Mouse (Mus musculus) embryo, embryonic 11.5 days (tissue): ENCODE data around the gene C7.
"Not testable (repeated sequence)": the region's sequence is repeated elsewhere in the genome, so short reads cannot be mapped to it uniquely, and the experiment has no call there.

Experiments used
- DNase-seq: peaks from one replicate; pipeline ENCODE4 v3.0.0-alpha.2; 2012; ENCODE audit warnings: low read depth, low spot score

C7 gene

DNA sequence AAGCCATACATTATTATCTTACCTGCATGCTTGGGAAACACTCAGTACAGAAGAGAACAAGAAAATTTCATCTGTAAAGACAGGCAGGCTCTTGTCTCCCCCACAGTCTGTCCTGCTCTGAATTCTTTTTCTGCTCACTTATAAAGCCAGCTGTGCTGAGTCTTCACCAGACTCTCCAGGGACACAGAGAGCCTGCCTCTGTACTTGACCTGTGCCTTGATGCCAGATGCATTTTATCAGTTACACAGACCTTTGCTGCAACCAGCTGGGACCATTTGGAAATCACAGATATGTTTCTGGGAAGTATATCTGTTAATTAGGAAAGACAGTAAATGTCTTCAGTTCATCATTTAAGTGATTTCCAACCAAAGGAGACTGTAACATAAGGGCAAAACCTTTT lies at the start of gene C7:
C7 (minus strand) TSS at position 106 of the 400 bp plus-strand sequence.
- DNase-seq = no peak

DNA sequence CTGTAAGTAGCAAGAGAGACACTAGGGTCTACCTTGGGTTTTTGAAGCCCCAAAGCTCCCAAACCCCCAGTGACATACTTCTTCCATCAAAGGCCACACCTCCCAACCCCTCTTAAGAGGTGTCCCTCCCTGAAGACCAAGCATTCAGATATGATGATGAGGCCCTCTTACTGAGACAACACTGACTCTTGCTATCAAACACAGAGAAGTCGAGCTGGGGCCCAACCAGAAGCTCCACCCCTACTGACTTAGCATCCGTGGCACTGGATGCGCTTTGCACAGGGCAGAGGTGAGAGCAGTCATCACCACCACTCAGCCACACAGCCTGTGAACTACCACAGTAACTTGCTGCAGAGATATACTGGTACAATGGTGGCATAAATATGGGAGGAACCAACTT lies 49.1 kb upstream of the C7 start:
- no peak for DNase-seq

DNA sequence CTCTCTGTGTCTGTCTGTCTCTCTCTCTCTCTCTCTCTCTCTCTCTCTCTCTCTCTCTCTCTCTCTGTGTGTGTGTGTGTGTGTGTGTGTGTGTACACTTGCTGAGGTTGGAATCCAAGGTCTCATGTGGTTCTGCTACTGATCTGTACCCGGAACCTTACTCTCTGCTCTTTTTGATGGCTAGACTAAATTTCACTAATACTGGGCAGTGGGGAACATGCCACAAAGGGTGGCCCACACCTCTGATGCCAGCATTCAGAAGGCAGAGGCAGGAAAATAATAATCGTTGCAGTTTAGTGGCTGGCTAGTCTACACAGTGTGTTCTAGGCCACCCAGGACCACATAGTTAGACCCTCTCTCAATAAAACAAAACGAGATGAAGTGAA lies 45.1 kb upstream of the C7 start:
- no peak for DNase-seq

DNA sequence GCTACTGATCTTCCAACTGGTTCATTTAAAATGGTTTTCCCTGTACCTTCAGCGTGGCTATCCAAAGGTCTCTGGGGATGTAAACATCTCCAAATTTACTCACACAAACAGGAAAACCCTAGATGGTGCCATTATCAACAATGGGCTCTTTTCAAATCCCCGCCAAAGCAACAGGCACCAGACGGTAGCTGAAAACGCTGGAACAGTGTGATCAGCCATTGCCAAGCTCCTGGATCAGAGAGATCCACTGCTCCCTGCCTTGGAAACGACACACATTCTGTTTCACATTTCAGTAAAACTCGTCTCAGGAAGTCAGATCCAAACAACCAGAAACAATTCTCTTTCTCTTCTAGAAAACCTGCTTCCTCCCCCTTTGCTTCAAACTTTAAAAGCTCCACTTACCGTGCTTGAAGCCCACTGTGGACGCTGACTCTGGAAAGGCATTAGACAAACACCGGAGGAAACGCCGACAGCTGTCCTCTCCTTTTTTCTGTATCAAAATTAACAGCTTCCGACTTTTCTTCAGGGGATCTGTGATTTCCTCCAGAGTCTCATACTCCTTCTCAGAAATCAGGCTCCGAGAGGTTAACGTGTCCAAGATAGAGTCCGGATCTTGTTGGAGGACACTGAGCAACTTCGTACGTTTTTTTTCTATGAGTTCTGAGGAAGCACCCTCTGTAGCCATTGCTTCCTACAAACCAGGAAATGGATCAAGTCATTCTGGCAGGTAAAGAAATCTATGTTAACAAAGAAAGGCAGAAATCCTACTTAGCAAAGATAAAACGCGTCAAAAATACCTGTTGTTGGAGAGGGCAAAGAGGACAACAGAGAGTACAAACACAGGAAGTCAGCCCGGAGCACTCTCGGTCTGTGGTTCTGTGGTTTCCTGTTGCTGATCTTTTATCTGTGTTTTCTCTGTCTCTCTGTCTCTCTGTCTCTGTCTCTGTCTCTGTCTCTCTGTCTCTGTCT lies 44.4 kb upstream of the C7 start, which contains the start of gene Card6:
Card6 (minus strand) TSS at position 854 of the 969 bp plus-strand sequence.
- no peak for DNase-seq

DNA sequence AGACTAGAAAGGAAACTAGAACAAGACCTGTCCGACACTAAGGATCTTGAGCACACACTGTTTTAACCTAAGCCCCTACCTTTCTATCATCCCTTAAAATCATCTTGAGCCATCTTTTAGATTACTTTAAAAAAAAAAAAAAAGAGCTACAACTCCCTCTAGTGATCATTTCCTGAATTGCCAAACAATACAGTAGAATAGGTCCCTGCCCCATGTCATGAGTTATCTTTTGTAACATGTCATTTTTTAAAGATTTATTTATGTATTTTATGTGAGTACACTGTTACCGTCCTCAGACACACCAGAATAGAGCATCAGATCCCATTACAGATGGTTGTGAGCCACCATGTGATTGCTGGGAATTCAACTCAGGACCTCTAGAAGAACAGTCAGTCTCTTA lies 42.8 kb upstream of the C7 start:
- DNase-seq = no peak

DNA sequence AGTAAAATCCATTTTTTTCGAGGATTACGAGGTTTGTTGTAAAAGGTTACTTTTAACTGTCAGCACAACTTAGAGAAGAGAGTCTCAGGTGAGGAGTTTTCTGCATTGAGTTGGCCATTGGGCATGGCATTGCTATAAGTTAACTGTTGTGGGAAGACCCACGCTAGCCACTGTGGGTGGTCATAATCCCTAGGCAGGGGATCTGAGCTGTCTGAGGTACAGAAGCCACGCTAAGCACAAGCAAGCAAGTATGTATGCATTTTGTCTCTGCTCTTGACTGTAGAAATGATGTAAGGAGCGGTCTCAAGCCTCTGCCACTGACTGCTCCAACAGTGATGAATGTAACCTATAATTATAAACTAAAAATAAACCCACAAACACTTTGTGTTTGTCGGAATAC lies 42.4 kb upstream of the C7 start:
- no peak for DNase-seq

DNA sequence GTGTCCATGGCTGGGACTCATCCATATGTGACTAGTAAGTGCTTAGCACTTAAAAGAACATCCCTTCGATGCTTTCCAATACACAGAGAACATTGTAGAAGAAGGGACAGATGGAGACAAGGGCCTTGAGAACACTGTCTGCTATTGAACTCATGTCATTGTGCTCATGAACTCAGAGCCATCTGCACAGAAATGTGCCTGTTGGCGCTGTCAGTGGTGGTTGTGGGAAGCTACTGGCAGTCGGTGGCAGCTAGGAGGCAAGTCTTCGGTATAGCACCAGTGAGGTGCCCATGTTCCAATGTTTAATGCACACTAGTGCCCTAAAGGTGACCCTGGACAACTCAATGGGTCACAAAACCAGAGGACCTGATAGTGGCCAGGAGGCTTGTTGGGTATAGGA lies 38.8 kb upstream of the C7 start:
- DNase-seq = no peak

DNA sequence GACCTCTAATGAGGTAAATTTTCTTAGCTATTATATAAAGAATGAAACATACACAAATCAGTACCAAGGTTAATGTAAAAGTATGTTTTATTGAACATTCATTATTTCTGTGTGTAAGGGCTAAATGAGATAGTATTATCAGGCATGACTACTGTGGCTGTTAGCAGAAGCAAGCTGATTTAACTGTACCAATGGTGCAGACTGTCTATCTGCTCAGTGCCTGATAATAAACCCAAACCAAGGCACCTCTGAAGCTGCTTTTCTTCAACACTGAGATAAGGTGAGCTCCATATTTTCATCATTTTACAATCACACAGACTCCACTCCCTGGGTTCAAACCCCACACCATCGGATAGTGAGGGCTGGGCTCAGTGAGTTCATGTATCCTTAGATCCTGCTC lies 33.8 kb upstream of the C7 start:
- no peak for DNase-seq

DNA sequence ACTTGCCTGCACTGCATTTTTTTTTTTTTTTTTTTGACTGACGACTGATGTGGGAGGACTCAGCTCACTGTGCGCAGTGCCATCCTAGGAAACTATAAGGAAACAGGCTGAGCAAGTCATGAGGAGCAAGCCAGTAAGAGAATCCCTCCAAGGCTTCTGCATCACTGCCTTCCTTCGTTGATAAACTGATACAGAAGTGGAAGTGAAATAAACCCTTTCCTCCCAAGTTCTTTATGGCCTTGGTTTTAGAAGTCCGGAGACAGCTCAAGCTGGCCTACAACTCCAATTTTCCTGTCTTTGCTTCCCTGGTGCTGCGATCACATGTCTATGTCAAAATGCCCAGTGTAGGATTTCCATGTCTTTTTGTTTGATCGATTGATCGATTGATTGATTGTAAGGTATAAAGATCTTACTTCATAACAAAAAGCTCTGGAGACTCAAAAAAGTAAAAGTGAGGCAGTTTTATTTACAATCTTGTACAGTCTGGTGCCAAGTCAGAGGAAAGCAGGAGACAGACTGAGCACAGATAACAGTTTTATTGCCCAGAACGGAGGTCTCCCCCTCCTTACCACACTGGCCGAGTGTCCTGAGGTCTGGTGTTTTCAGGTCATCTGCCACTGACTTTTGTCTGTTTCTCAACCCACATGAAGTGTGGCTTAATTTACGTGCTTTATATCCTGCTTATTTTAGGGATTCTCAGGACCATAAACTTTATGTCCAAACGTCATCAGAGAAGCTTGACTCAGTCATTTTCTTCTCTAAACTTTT lies 32.2 kb upstream of the C7 start:
- no peak for DNase-seq

DNA sequence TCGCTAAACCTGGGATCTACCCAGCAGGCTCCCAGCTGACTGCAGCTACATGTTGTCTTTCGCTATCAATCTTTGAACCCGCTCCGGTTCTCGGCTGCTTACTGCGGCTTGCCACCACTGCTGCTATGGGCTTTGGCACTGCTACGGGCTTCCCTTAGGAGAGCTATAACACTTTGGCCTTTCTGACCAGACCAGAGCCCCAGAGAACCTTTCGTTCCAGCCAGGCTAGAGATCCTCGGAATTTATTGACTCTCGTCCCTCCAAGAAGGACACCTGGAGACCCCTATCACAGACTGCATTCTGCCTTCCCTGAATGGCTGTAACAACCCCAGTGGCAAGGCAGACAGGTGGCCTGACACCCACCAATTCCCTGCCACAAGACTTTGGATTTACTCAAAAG lies 26.6 kb upstream of the C7 start:
- DNase-seq = no peak

DNA sequence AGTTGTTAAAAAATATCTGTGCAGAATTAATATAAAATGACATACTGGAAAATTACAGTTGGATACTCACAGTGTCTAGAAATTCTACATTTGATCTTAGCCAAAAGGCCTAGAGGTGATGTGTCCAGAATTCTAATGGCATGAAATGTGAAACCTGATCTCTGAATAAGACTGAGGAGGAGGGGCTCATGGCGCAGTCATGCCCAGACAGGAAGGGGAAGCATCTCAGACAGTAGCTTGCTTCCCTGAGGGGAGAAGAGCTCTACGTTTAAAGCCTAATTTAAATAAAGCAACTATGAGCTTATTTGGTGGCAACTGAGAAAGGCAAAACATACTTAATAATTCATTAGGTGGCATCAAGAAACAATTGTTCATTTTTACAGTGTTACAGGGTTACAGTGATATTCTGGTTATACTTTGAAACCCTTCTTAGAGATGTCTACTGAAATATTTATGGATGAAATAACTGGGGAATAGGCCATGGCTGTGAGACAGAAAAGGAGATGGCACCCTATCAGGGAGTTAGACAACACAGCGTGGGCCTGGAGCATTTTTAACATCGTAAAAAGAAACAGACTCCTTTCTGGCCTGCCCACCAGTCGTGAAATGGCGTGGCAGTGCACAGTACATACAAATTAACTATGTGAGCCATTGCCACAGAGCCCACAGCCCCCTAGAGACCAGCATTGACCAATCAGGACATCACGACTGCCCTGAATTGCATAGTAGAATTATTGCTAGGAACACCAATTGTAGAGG lies 25.5 kb upstream of the C7 start:
- no peak for DNase-seq

DNA sequence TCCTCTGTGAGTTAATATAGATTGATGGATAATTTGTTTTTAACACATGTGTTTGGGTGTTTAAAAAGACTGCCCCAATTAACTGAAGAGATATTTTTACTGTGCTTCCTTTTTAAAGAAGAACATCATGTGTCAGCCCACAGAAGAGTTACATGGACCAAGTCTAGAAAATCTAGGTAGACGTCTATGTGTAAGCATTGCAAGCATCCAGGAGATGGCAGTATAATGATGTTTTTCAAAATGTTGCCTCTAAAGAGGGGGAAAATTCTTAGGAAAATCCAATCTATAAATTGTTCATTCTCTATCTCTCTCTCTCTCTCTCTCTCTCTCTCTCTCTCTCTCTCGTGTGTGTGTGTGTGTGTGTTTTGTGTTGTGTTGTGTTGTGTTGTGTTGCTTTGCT lies 22.6 kb upstream of the C7 start:
- DNase-seq = peak; percentile 20

DNA sequence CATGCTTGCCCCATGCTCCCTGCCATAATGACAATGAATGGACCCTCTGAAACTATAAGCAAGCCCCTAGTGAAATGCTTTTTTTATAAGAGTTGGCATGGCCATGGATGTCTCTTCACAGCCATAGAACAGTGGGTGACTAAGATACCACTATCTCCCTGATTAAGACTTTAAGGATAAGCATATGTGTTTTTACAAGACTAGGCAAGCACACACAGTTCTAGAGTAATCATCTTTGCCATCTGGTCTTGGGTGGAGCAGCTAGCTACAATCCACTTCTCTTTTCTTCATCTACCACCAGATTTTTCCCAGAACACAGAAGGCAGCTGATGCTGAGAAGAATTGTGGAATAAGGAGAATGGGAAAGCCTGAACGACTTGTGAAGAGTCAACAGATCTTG lies 17.7 kb upstream of the C7 start:
- no peak for DNase-seq

DNA sequence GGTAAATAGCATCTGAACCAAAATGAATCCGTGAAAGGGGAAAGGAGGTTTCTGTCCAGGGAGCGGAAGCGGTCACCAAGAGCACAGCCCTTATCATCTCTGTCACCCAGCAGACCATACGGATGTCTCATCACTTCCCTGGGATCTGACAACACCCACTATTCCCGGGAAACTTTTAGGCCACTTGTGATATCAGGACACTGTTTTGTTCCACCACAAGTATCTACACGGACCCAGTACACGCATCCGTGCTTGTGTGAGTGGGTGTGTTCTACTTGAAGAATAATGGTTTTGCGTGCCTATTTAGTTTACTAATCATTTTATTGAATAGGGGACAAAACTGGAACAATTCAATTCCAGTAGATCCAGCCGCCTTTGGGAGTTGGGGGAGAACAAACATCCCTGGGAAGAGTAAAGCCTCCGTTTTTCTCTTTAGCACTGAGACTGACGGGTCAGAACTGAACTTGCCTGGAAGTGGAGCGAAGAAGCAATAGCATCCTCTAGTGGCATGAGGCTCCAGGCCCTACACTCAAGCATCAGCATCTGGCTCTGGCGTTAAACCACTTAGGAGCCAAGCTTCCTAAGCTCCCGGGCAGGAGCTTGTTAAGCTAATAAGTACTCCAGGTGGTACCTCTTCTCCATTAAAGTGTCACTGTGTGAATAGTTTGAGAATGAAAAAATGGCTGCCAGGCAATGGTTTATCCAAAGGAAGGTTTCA lies 5.4 kb upstream of the C7 start:
- peak; percentile 26 for DNase-seq

DNA sequence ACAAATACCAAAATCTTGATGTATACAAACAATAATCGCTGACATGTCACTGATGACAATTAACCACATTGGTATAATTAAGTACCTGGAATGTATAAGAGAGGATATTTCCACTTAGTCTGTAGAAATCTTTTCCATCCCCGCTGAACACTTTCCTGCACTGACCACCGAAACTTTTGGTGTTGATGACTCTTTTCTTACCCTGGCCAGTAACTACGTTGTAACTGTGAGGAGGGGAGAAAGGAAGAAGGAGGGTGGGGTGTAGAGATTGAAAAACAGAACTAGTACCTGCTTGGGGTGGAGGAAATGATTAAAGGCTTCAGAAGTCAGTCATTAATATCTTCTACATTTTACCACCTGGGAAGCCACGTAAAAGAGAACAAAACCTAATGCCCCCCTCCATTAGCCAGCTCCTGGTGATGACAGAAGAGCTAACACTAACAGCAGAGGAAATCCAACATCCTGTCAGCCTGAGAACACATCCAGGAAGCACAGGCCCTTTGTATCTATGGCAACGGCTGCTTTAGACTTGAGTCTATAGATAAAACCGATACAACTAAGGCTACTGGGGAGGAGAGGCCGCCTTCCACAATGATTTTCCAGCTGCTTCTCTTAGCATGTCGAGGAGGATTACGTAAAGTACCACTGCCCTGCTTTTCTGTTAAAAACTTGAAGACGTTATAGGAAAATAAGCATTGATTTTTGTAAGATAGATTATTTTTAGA lies 17.8 kb downstream of the C7 start:
- DNase-seq = no peak

DNA sequence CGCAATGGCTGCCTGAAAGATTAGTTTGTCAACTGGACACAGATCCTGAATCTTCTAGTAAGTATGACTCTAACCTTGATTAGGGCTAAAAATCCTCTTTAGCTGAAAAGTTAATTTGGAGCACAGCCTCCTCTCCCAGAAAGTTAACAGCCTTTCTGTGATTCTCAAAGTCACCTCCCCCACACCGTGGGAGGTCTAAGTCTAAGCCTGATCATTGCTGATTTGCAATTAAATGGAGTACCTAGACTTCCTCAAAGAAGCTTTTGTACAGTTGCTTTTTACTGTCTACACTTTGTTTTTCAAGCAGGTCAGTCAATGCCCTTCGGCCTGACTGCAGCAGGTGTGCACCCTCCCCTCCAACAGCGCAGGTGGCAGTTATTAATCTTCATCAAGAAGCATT lies 34.3 kb downstream of the C7 start:
- DNase-seq = no peak

DNA sequence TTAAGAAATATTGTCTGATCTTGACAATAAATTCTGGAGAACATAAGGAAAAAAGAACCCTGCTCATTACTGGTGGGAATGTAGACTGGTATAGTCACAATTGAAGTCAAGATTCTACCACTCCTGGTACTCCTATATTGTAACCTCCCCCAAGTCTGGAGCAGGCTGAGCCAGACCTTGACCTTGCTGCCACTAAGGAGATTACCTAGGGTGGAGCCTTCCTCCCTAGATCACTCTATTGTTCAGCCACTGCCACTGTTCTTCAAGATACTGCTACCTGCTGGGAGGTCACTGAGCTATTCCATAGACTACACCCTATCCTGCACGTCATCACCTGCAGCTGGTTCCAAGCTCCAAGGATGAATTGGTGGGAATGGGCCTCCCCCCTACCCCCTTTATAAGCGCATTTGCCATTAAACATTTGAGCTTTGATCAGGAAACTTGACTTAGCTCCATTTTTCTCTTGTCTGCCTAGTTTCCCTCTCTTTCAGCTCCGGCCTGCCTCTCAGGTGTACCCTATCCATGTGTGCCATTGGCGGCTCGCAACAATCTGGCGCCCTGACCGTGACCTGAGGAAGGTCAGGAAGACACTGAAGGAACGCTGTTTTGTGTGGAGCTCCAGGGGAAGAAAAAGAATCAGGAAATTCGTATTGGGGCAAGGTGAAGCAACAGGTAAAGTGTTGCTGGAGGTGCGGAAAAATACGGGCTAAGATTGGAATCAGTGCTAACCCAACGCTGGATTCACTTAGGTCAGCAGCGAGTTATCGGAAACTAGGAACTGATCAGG lies 39.9 kb downstream of the C7 start:
- not testable (repeated sequence) for DNase-seq

DNA sequence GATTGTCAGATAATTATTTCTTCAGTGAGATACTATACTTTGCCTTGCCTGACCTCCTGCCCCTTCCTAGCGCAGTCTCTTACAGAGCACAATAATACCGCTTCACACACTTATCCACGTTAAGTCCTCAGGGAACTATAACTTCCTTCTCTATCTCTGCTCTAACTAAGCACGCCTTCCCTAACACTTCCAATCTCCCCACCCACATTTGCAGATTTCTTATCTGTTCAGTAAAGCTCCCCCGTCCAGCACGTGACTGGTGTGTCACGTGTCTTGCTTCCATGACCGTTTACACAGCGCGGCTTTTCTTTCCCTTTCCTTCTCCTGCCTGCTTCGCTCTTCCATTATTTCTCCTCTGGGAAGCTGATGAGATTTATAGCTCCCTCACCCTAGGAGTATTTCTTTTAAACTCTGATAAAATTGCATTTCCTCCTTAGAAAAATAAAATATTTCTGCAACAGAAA lies 53.9 kb downstream of the C7 start:
- peak; percentile 4 for DNase-seq

DNA sequence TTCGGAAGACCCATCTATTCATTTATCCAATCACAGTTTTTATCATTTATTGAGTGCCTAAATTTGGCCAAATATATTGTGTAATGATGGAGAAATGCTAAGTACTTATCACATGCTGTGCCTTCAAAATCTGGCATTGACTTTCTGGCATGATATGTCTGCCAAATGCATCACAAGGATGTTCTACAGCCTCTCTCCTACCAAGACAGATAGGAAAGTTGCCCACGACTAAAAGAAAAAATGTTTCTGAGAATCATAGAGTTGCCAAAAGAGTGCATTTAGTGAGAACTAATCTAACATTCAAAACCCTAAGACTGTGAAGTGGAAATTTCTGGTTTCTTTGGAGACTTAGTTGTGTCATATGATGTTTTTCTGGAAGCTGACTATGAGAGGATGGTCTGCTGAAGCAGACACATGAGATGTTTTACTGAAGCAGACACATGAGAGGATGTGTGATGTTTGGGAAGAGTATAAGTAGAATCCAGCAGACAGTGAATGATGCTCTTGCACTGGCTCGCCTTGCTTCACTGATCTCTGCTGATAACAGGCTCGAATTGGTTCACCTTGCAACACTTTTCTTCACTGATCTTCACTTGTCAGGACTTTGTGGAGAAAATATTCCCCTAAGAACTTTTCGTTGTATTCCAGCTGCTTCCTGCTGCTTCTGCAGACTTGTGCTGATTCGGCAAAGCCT lies 59.9 kb downstream of the C7 start:
- DNase-seq = no peak
